17 mouse cellular contexts compared by ENCODE assay signal in the genomic region with DNA sequence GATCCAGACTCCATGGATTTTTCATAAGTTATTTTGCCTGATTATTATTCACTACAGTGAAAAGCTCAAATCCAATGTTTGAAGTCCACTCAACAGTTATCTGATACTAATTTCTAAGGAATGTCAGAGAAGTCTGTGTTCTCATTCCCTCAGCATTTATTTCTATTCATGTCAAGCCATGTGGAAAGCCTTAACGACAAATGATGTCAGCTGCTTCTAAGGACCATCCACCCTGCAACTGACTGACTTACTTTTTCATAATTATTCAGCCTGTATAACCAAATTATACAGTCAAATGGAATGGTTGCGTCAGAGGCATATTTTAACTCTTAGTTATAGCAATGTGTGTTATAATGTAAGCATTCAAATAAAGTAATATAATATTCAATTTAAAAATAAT. TPM values are rescaled to one million over a fixed set of nuclear protein-coding genes. Genes with fewer than 3 reads are reported as not detected.
"Had no signal": no experiment of that assay in that cellular context is flagged by ENCODE, and none has a peak within 500 bp of the region (broad histone marks: within the 10 kb centered on the region; RNA-seq: fewer than 3 reads in every experiment).

No protein-coding gene starts in this region.

- H3K9me3 ChIP-seq: limb, embryonic 13.5 days; midbrain, embryonic 12.5 days had no signal

- ATAC-seq: midbrain, embryonic 16.5 days had no signal

- DNase-seq: kidney, postnatal 10 days; kidney, postnatal 4 days; left cerebral cortex, postnatal 4 days; lung, adult 18-20 months; right cerebral cortex, postnatal 4 days; spleen, adult 18-20 months; thymus, adult 2 months; thymus, postnatal 25 days had no signal

- H3K4me3 ChIP-seq: limb, embryonic 13.5 days; midbrain, embryonic 12.5 days had no signal

- H3K4me1 ChIP-seq: midbrain, embryonic 12.5 days had no signal

- H3K4me2 ChIP-seq: limb, embryonic 13.5 days; midbrain, embryonic 12.5 days had no signal

- H3K9ac ChIP-seq: limb, embryonic 13.5 days; liver, embryonic 14.5 days; midbrain, embryonic 12.5 days had no signal

- H3K36me3 ChIP-seq: limb, embryonic 13.5 days; midbrain, embryonic 12.5 days had no signal

- H3K27me3 ChIP-seq: limb, embryonic 13.5 days; midbrain, embryonic 12.5 days had no signal

- H3K27ac ChIP-seq: limb, embryonic 13.5 days; liver, embryonic 14.5 days; midbrain, embryonic 12.5 days had no signal

RNA-seq across cellular contexts. Expression of gene Ppp1r1c, which starts 8.3 kb away (rescaled TPM):
- total RNA-seq: layer of hippocampus, adult 8-10 months; left cerebral cortex, postnatal 4 days; liver, adult 2 months; megakaryocyte-erythroid progenitor cell, adult 5-6 weeks had no signal
- polyA plus RNA-seq: liver, adult 2 months; liver, embryonic 14.5 days; stomach, embryonic 14.5 days; thymus, adult 2 months; urinary bladder, adult 2 months had no signal
